In the genomic region with DNA sequence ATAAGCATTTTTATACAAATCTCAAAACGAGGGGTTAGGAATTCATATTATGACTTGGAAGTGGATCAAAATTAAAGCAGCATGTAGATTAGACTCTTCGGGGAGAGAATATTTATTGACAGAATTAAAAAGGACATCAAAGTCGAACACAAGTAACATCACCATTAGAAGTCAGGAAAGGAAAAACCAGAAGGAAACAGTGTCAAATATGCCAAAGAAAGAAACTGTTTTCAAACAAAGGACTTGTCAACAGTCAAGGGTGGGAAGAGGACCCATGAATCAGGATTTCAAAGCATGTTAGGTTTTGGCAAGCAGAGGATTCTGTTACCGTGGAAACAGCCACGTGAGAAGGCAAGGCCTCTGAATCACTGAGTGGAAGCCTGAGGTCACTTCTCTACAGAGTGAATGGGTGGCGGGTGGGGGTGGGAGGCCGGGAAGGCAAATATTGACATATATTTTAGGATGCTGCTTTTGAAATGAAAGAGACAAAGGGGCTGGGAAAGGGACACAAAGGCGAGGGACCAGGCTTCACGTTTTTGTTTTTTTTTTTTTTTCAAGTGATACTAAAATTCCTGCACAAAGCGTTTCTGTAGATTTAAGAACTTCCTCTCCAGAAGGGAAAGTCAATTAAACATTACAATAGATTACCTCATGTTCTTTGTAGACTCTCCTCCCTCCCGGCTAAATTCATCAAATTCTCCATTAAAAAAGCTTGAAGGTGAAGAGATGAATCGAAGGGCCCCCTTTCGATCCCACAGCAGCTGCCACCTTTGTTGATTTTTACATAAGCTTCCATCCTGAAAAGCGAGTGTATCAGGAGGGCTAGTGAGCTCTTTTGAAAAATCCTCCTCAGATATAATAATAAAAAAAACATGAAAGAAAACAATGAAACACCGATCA, we compare ENCODE assay signal across 10 mouse cellular contexts. TPM values are rescaled to one million over a fixed set of nuclear protein-coding genes. Genes with fewer than 3 reads are reported as not detected.
A peak's percentile ranks its signal among the peaks of the same experiment; 100 is the strongest.
DNase-seq lines count a peak whose midpoint lies in the region; ATAC-seq lines count a peak whose summit lies in the region.
"Had no signal": no experiment of that assay in that cellular context is flagged by ENCODE, and none has a peak within 500 bp of the region (broad histone marks: within the 10 kb centered on the region; RNA-seq: fewer than 3 reads in every experiment).

No protein-coding gene starts in this region.

- peak overlapping the region; percentile 24; the same call in 1 of the 2 replicates for H3K4me2 ChIP-seq in forebrain, embryonic 12.5 days
- peak overlapping the region; percentile 7; the same call in 1 of the 2 replicates for H3K4me2 ChIP-seq in neural tube, embryonic 14.5 days (ENCODE audit: low read depth, low read length)

- no peaks in the 10 kb centered on the region for H3K9me3 ChIP-seq in forebrain, embryonic 12.5 days
- no peaks in the 10 kb centered on the region for H3K9me3 ChIP-seq in neural tube, embryonic 14.5 days (ENCODE audit: control insufficient read depth, low read length)

- no peak overlapping the region for H3K4me3 ChIP-seq in forebrain, embryonic 12.5 days (replicated peaks)
- no peak overlapping the region for H3K4me3 ChIP-seq in neural tube, embryonic 14.5 days (ENCODE audit: low read depth, low read length)

- WGBS in forebrain, embryonic 12.5 days, result 25% methylated on average over 15 of the region's 15 CpGs
- 19% methylated on average over 15 of the region's 15 CpGs for WGBS in neural tube, embryonic 14.5 days

- peaks cover 9% of the 10 kb centered on the region for H3K4me1 ChIP-seq in forebrain, embryonic 12.5 days
- H3K4me1 ChIP-seq in neural tube, embryonic 14.5 days (ENCODE audit: control insufficient read depth, insufficient read depth, low read length), result peaks cover 9% of the 10 kb centered on the region; the same call in 1 of the 2 replicates

- H3K27me3 ChIP-seq in forebrain, embryonic 12.5 days, result no peaks in the 10 kb centered on the region
- no peaks in the 10 kb centered on the region for H3K27me3 ChIP-seq in neural tube, embryonic 14.5 days (ENCODE audit: control insufficient read depth, insufficient read depth, low read length)

- DNase-seq in 3T3-L1 (ENCODE audit: low read depth, low spot score), result peak; percentile 83
- DNase-seq in adrenal gland, adult (ENCODE audit: inconsistent age in 2 of 2, low spot score in 1 of 2), result peak; percentile 29 to 78
- peak; percentile 20 for DNase-seq in layer of hippocampus, adult 9-10 months (ENCODE audit: low spot score)
- DNase-seq in urinary bladder, postnatal 4 days (ENCODE audit: low spot score in 2 of 2), result no peak
- no peak for DNase-seq in urinary bladder, postnatal 10 days (ENCODE audit: low spot score)

- H3K9ac ChIP-seq in forebrain, embryonic 12.5 days, result no peak overlapping the region
- no peak overlapping the region for H3K9ac ChIP-seq in neural tube, embryonic 14.5 days (replicated peaks; ENCODE audit: low read depth, low read length)

- ATAC-seq in forebrain, embryonic 12.5 days (ENCODE audit: low FRiP score), result peak; percentile 81
- ATAC-seq in neural tube, embryonic 14.5 days (ENCODE audit: low read depth), result peak; percentile 85; the same call in 1 of the 2 replicates
- no peak for ATAC-seq in granulocyte monocyte progenitor cell, adult 5-6 weeks (replicated peaks; ENCODE audit: poor library complexity, severe bottlenecking)

- no peaks in the 10 kb centered on the region for H3K36me3 ChIP-seq in forebrain, embryonic 12.5 days (replicated peaks)
- no peaks in the 10 kb centered on the region for H3K36me3 ChIP-seq in neural tube, embryonic 14.5 days (ENCODE audit: control insufficient read depth, insufficient read depth, low read length)

- H3K27ac ChIP-seq in forebrain, embryonic 12.5 days, result no peak overlapping the region
- H3K27ac ChIP-seq in neural tube, embryonic 14.5 days (ENCODE audit: low read depth, low read length), result peak overlapping the region; percentile 18; the same call in 1 of the 2 replicates

RNA-seq across cellular contexts. Expression of a gene that starts 18.3 kb away (rescaled TPM):
- not detected in 2 replicates for polyA plus RNA-seq in forebrain, embryonic 12.5 days (2016; fragmentation: Nextera tagmentation; extraction: Ambion mirVana)
- polyA plus RNA-seq in neural tube, embryonic 14.5 days (2014; fragmentation: Nextera tagmentation; extraction: Ambion mirVana), result 1.4 and 1.8 TPM in 2 replicates
- total RNA-seq in granulocyte monocyte progenitor cell, adult 5-6 weeks (2014; fragmentation: Nextera tagmentation), result not detected in 2 replicates
- not detected in 2 replicates for total RNA-seq in granulocyte monocyte progenitor cell, adult 5-6 weeks (2017)
- total RNA-seq: adrenal gland, adult 18-20 months had no signal
- polyA plus RNA-seq: heart, embryonic 16.5 days had no signal

Comparison
In these comparisons a context has a peak if more than half of its experiments do, and no peak if none do; other contexts are left out.
1. DNase-seq: peak in 3T3-L1 (single experiment), adrenal gland, adult (2 of 2) and layer of hippocampus, adult 9-10 months (single experiment); none in urinary bladder, postnatal 4 days (0 of 2) and urinary bladder, postnatal 10 days (single experiment).